Mouse (Mus musculus) ovary, adult 2 months (tissue): ENCODE measurements around the gene 1700056E22Rik. TPM values are rescaled to one million over a fixed set of nuclear protein-coding genes. Genes with fewer than 3 reads are reported as not detected.

Experiments
- polyA plus RNA-seq: library from polyadenylated mRNA; depleted of rRNA; stranded (reverse); fragments of >200 nt; gene quantifications from 2 replicates; pipeline ENCODE4 v1.2.3, GENCODE M21; 2012; rRNA removed

The 1700056E22Rik gene
- 2.2 and 4.9 TPM in 2 replicates for polyA plus RNA-seq

GRCm38 (mm10) chr1:184034011-184034557 lies at the start of gene 1700056E22Rik:
TSS of gene 1700056E22Rik (minus strand) at chr1:184034301.

GRCm38 (mm10) chr1:184013106-184013505 lies 21.0 kb downstream of the 1700056E22Rik start, which contains the start of gene Dusp10:
TSS of gene Dusp10 (plus strand) at chr1:184013302.

Other genes starting within 250 kb of the 1700056E22Rik start
- gene Dusp10, start 21.0 kb downstream of the 1700056E22Rik start, polyA plus RNA-seq = 29.4 and 31.0 TPM in 2 replicates